8 mouse cellular contexts compared by ENCODE assay signal in the genomic region with DNA sequence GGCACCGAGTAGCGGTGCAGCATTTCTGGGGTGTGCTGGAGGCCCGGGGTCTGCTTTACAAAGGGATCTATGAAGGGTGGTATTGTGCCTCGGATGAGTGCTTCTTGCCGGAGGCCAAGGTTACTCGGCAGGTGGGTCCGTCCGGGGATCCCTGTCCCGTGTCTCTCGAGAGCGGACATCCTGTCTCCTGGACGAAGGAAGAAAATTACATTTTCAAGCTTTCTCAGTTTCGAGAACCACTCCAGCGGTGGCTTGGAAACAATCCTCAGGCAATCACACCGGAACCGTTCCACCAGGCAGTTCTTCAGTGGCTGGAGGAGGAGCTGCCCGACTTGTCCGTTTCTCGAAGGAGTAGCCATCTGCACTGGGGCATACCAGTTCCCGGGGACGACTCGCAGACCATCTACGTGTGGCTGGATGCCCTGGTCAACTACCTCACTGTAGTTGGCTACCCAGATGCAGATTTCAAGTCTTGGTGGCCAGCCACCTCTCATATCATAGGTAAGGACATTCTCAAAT. TPM values are rescaled to one million over a fixed set of nuclear protein-coding genes. Genes with fewer than 3 reads are reported as not detected.
DNase-seq lines count a peak whose midpoint lies in the region; ATAC-seq and TF ChIP-seq lines count a peak whose summit lies in the region.

No protein-coding gene starts in this region.

- TF ChIP-seq CTCF in C2C12 (IDR thresholded peaks at IDR 0.05; ENCODE audit: control insufficient read depth, insufficient read depth, insufficient read length) = no peak
- no peak for TF ChIP-seq CTCF in kidney, postnatal 0 days (IDR thresholded peaks at IDR 0.05; ENCODE audit: low read depth)

- peak; percentile 46 for DNase-seq in 416B (ENCODE audit: low read depth)
- peak; percentile 47 to 48 for DNase-seq in cerebellum, postnatal 14 days
- DNase-seq in kidney, postnatal 0 days (ENCODE audit: low spot score) = peak; percentile 52
- no peak for DNase-seq in Muller cell, postnatal 12 days (ENCODE audit: inconsistent ontology term)
- no peak for DNase-seq in thymus, postnatal 0 days (ENCODE audit: low spot score)

- H3K36me3 ChIP-seq in C2C12 (ENCODE audit: control insufficient read depth, insufficient read depth) = peaks cover 26% of the 10 kb centered on the region
- H3K36me3 ChIP-seq in heart, embryonic 12.5 days = no peaks in the 10 kb centered on the region
- no peaks in the 10 kb centered on the region for H3K36me3 ChIP-seq in kidney, postnatal 0 days (ENCODE audit: insufficient read depth, low read length)
- H3K36me3 ChIP-seq in midbrain, embryonic 12.5 days = no peaks in the 10 kb centered on the region

- H3K9ac ChIP-seq in heart, embryonic 12.5 days = peak overlapping the region; percentile 86
- H3K9ac ChIP-seq in kidney, postnatal 0 days (ENCODE audit: low read depth, low read length) = peak overlapping the region; percentile 66
- H3K9ac ChIP-seq in midbrain, embryonic 12.5 days (replicated peaks) = peak overlapping the region; percentile 87

- H3K4me2 ChIP-seq in heart, embryonic 12.5 days = peak overlapping the region; percentile 92
- peak overlapping the region; percentile 98 for H3K4me2 ChIP-seq in kidney, postnatal 0 days (ENCODE audit: low read length)
- H3K4me2 ChIP-seq in midbrain, embryonic 12.5 days (replicated peaks) = peak overlapping the region; percentile 80

- H3K4me3 ChIP-seq in C2C12 (ENCODE audit: insufficient read depth, poor library complexity, severe bottlenecking) = peak overlapping the region; percentile 79
- H3K4me3 ChIP-seq in heart, embryonic 12.5 days = peak overlapping the region; percentile 75
- peak overlapping the region; percentile 63 for H3K4me3 ChIP-seq in kidney, postnatal 0 days (replicated peaks; ENCODE audit: low read depth, low read length)
- peak overlapping the region; percentile 77 for H3K4me3 ChIP-seq in midbrain, embryonic 12.5 days

- peaks cover 57% of the 10 kb centered on the region for H3K79me2 ChIP-seq in C2C12 (ENCODE audit: control insufficient read depth, insufficient read depth)

- H3K4me1 ChIP-seq in heart, embryonic 12.5 days (replicated peaks) = peaks cover 16% of the 10 kb centered on the region
- H3K4me1 ChIP-seq in kidney, postnatal 0 days (replicated peaks; ENCODE audit: insufficient read depth, low read length) = peaks cover 13% of the 10 kb centered on the region; the same call in 1 of the 2 replicates
- H3K4me1 ChIP-seq in midbrain, embryonic 12.5 days = peaks cover 29% of the 10 kb centered on the region

- under 1% methylated on average over 23 of the region's 23 CpGs for WGBS in heart, embryonic 12.5 days
- under 1% methylated on average over 23 of the region's 23 CpGs for WGBS in kidney, postnatal 0 days
- WGBS in midbrain, embryonic 12.5 days = 1% methylated on average over 23 of the region's 23 CpGs

- peak overlapping the region; percentile 76 for H3ac ChIP-seq in C2C12 (ENCODE audit: control insufficient read depth, insufficient read length, low read depth)

- H3K27me3 ChIP-seq in C2C12 (ENCODE audit: control insufficient read depth, insufficient read depth, insufficient read length) = no peaks in the 10 kb centered on the region
- no peaks in the 10 kb centered on the region for H3K27me3 ChIP-seq in heart, embryonic 12.5 days (replicated peaks)
- no peaks in the 10 kb centered on the region for H3K27me3 ChIP-seq in kidney, postnatal 0 days (ENCODE audit: insufficient read depth, low read length)
- H3K27me3 ChIP-seq in midbrain, embryonic 12.5 days = no peaks in the 10 kb centered on the region

- ATAC-seq in heart, embryonic 12.5 days (ENCODE audit: insufficient number of reproducible peaks, low FRiP score) = peak; percentile 60; the same call in 1 of the 2 replicates
- ATAC-seq in kidney, postnatal 0 days (replicated peaks; ENCODE audit: low FRiP score, low read depth) = peak; percentile 43
- ATAC-seq in midbrain, embryonic 12.5 days (ENCODE audit: low FRiP score, low read depth) = peak; percentile 64; the same call in 1 of the 2 replicates

- H3K9me3 ChIP-seq in heart, embryonic 12.5 days (replicated peaks) = no peaks in the 10 kb centered on the region
- no peaks in the 10 kb centered on the region for H3K9me3 ChIP-seq in kidney, postnatal 0 days (replicated peaks; ENCODE audit: low read length)
- H3K9me3 ChIP-seq in midbrain, embryonic 12.5 days = no peaks in the 10 kb centered on the region

- peaks cover 52% of the 10 kb centered on the region for H3K79me3 ChIP-seq in C2C12 (ENCODE audit: low read depth)

- peak overlapping the region; percentile 20; the same call in 1 of the 2 replicates for H3K27ac ChIP-seq in heart, embryonic 12.5 days (ENCODE audit: poor library complexity, severe bottlenecking)
- H3K27ac ChIP-seq in kidney, postnatal 0 days = peak overlapping the region; percentile 58; the same call in 1 of the 2 replicates
- peak overlapping the region; percentile 75 for H3K27ac ChIP-seq in midbrain, embryonic 12.5 days (replicated peaks)

TF ChIP-seq in C2C12, 6 proteins besides CTCF, POLR2A, EP300 and RAD21:
- no peak for TF ChIP-seq CEBPB (IDR thresholded peaks at IDR 0.05; ENCODE audit: low read depth)
- no peak for TF ChIP-seq MYOD1 (IDR thresholded peaks at IDR 0.05; ENCODE audit: control insufficient read depth, insufficient read length, low read depth)
- TF ChIP-seq MYOG (IDR thresholded peaks at IDR 0.05; ENCODE audit: control insufficient read depth, extremely low read depth, insufficient read length) = no peak
- TF ChIP-seq FOSL1 (IDR thresholded peaks at IDR 0.05; ENCODE audit: insufficient read depth, low read length, poor library complexity, severe bottlenecking) = no peak
- TF ChIP-seq MAX (IDR thresholded peaks at IDR 0.05) = no peak
- no peak for TF ChIP-seq USF1 (IDR thresholded peaks at IDR 0.05; ENCODE audit: low read depth)

RNA-seq across cellular contexts. Expression of a gene that starts 0.7 kb away (rescaled TPM):
- 1.8 TPM for polyA plus RNA-seq in C2C12 (2012; fragmentation: generic; extraction: Trizol)
- 4.0 and 4.1 TPM in 2 replicates for polyA plus RNA-seq in heart, embryonic 12.5 days (2016; fragmentation: Nextera tagmentation; extraction: Ambion mirVana)
- polyA plus RNA-seq in kidney, postnatal 0 days (2015; fragmentation: Nextera tagmentation; extraction: Ambion mirVana) = 1.8 and 2.0 TPM in 2 replicates
- polyA plus RNA-seq in midbrain, embryonic 12.5 days (2016; fragmentation: Nextera tagmentation; extraction: Ambion mirVana) = 4.0 TPM in 2 replicates
- polyA plus RNA-seq in thymus, postnatal 0 days (2015; fragmentation: Nextera tagmentation; extraction: Ambion mirVana) = 3.5 and 3.8 TPM in 2 replicates

RNA-seq across cellular contexts. Expression of a gene that starts 11.1 kb away (rescaled TPM):
- polyA plus RNA-seq in C2C12 (2012; fragmentation: generic; extraction: Trizol) = 13.0 TPM
- 6.5 and 6.8 TPM in 2 replicates for polyA plus RNA-seq in heart, embryonic 12.5 days (2016; fragmentation: Nextera tagmentation; extraction: Ambion mirVana)
- polyA plus RNA-seq in kidney, postnatal 0 days (2015; fragmentation: Nextera tagmentation; extraction: Ambion mirVana) = 7.0 TPM in 2 replicates
- polyA plus RNA-seq in midbrain, embryonic 12.5 days (2016; fragmentation: Nextera tagmentation; extraction: Ambion mirVana) = 8.3 and 8.9 TPM in 2 replicates
- polyA plus RNA-seq in thymus, postnatal 0 days (2015; fragmentation: Nextera tagmentation; extraction: Ambion mirVana) = 0.80 and 1.1 TPM in 2 replicates

Comparison
In these comparisons a context has a peak if more than half of its experiments do, and no peak if none do; other contexts are left out.
1. DNase-seq: peak in 416B (single experiment), cerebellum, postnatal 14 days (2 of 2) and kidney, postnatal 0 days (single experiment); none in Muller cell, postnatal 12 days (single experiment) and thymus, postnatal 0 days (single experiment).
2. H3K27ac ChIP-seq: peak in every context shown above with its lines; median percentile 75 in midbrain, embryonic 12.5 days; 58 in kidney, postnatal 0 days; 20 in heart, embryonic 12.5 days.
3. Peak in every context shown above with its lines, with median percentiles within 50 percentile points of each other: H3K4me3 ChIP-seq, ATAC-seq, H3K4me2 ChIP-seq and H3K9ac ChIP-seq.